Mouse (Mus musculus) megakaryocyte, embryonic 14.5 days (primary cell): Measurements from ENCODE around the gene R3hcc1l.

Source experiments
- FLI1 ChIP-seq: IDR thresholded peaks from 2 replicates; pipeline ENCODE4 v1.6.1; 2012; ENCODE audit warnings: low read length, inconsistent platforms, mixed read lengths
- GATA1 ChIP-seq: IDR thresholded peaks from 3 replicates; pipeline ENCODE4 v1.6.1; 2012; ENCODE audit warnings: mixed read lengths, low read length, inconsistent platforms, borderline replicate concordance

GRCm38 (mm10) chr19:42517957-42518619 lies 471 bp upstream of the R3hcc1l start:
- TF ChIP-seq GATA1 (no peak), FLI1 (no peak)
